Mouse (Mus musculus) ZHBTc4 (cell line): Measurements from ENCODE around the gene G3bp1.

Experiments used
- DNase-seq: peaks from one replicate; pipeline ENCODE4 v3.0.0-alpha.2; 2011; ENCODE audit warnings: low read depth, low spot score

G3bp1 gene

DNA sequence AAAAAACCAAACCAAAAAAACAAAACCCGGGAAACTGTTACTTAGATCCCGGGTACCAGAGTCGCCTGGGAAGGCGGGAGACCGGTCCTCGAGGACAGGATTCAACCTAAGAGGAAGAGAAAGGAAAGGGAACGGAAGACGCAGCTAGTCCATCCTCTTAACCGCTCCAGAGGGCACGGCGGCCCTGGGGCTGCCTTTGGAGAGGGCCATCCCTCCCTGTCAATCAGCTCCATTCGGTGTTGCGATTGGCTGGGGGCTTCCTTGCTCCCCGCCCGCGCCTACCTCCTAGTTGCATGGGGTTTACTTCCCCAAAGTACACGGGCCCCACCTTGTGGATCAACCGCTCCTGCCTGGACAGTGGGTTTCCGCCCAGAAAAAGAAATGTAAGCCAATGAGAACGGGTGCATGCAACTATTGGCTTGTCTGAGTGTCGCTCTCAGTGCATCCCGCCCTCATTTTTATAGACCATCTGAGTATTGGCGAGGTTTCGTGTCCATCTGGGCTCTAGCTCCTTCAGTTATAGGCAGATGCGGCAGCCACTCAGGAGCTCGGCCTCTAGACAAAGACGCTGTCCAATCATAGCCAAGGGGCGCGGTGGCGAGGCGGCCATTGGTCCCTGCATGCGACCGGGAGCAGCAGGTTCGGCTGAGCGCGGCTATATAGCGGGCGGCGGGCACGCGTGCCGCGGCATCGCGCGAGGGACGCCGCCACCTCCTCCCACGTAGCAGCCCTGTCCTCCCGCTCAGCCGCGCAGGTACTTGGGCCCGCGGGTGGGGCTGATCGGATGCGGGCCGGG, at the start of gene G3bp1:
Gene G3bp1 (plus strand): TSS at position 638 of the 796 bp plus-strand sequence.
- peak; percentile 100 for DNase-seq

GRCm38 (mm10) chr11:55422978-55423377, 46.5 kb upstream of the G3bp1 start, which contains the start of gene Sparc:
Gene Sparc (minus strand): TSS chr11:55423183.
- DNase-seq: no peak

GRCm38 (mm10) chr11:55423756-55424155, 45.7 kb upstream of the G3bp1 start:
- peak; percentile 74 for DNase-seq

GRCm38 (mm10) chr11:55424746-55425360, 44.6 kb upstream of the G3bp1 start:
- no peak for DNase-seq

DNA sequence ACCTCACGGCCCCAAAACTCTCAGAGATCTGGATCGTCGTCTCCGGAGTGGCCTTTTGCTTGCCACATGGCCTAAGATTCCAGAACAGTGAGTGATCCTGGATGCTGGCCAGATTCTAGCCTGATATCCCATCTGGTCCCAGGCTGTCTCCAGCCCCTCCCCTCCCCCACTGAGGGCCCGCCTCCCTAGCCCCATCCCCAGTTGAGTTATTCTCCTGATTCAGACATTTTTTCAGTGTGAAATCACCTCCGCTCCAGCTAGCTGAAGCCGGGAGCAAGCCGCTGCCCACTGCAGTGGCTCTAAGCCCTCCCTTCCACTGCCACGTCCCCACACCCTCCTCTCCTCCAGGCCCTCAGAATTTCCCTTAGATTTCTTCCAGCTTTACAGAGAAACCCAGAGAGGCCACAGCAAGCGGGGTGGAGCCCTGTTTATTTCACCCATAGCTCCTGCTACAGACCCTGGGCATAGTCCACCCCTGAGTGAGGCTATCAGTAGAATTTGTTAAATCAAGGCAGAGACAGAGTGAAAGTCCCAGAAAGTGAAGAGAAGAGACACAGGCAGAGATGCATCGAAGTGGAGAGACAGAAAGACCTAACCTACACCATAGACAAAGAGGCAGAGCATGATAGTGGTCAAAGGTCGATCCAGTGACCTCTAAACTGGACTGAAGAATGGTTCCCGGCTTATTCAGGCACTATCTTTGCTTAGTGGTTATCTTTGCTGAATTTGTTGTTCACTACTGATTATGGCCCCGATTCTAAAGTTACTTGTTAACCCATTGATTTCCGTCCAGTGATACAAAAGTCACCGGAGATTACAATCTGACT, 41.1 kb upstream of the G3bp1 start:
- DNase-seq: peak; percentile 71

DNA sequence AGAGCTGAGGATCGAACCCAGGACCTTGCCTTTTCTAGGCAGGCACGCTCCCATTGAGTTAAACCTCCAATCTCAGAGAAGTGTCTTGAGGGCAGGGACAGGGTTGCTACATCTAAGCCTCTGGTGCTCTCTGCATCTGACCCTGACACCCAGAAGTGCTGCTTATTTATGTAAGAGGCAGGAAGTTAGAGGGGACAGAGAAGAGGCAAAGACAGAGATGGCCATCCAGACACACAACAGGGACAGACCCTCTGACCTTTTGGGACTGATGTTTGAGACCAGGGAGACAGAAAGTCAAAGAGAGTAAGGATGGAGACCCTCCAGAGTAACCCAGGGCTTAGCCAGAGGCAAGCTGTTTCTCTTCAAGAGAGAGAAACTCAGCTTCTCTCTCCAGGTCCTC, 39.5 kb upstream of the G3bp1 start:
- DNase-seq: no peak

- DNase-seq: no peak
Observed at GRCm38 (mm10) chr11:55432981-55433380, 36.5 kb upstream of the G3bp1 start.

DNA sequence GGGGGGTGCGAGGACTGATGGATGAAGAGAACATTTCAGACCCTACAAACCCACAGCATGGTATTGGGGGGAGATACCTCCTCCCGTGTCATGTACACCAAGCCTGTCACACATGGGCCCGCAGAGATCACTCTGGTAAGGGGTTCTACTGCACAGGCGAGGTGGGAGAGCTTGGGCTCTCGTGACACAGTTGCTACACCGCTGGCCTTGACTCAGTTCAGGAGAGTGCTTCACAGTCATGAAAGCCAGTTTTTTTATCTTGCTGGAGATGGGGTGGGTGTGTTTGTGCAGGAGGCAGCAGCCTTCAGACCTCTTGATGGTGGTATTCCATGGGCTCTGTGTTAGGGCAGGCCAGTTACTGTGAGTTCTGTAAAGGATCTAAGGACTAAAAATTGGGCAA, 33.4 kb upstream of the G3bp1 start:
- no peak for DNase-seq

GRCm38 (mm10) chr11:55438031-55438430, 31.5 kb upstream of the G3bp1 start:
- no peak for DNase-seq

GRCm38 (mm10) chr11:55439718-55440117, 29.8 kb upstream of the G3bp1 start:
- no peak for DNase-seq

GRCm38 (mm10) chr11:55444772-55445171, 24.7 kb upstream of the G3bp1 start:
- peak; percentile 87 for DNase-seq

GRCm38 (mm10) chr11:55446579-55446978, 22.9 kb upstream of the G3bp1 start:
- peak; percentile 86 for DNase-seq

- no peak for DNase-seq
Observed at GRCm38 (mm10) chr11:55449531-55449930, 20.0 kb upstream of the G3bp1 start.

- no peak for DNase-seq
Observed at GRCm38 (mm10) chr11:55450311-55450710, 19.2 kb upstream of the G3bp1 start.

DNA sequence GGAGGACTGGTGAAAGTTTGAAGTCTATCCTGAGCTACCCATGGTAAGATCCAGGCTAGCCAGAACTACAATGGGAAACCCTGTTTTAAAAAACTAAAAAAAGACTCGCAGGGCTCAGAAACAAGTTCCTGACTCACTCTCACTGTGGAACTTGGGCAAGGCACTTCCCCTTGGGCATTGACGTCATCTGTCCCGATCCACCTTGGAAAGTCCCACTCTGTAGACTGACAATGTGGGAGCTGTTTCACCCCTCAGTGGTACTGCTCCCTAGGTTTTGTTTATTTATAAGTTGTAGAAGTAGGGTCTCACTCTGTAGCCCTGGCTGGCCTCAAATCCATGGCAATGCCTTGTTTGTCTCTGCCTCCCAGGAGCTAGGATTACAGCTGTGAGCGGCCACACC, 15.8 kb upstream of the G3bp1 start:
- no peak for DNase-seq

DNA sequence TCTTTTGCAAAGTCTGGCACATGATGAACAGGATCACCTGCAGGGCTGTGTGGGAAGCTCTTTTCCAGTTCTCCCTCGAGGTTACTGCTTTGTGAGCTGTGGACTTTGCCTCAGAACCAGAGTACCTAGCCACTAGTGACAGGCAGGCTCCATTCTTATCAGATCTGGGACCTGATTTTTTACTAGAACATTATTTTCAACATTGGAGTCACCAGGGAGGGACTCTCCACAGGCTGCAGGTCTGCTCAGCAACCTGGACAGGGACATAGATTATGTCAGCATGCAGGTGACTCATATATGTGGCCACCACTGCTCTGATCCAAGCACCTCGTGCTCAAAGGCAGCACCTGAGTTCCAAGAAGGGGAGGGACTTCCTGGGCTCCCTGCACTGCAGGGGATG, 14.3 kb upstream of the G3bp1 start:
- DNase-seq: no peak

- DNase-seq: no peak
Observed at GRCm38 (mm10) chr11:55458501-55458900, 11.0 kb upstream of the G3bp1 start.

DNA sequence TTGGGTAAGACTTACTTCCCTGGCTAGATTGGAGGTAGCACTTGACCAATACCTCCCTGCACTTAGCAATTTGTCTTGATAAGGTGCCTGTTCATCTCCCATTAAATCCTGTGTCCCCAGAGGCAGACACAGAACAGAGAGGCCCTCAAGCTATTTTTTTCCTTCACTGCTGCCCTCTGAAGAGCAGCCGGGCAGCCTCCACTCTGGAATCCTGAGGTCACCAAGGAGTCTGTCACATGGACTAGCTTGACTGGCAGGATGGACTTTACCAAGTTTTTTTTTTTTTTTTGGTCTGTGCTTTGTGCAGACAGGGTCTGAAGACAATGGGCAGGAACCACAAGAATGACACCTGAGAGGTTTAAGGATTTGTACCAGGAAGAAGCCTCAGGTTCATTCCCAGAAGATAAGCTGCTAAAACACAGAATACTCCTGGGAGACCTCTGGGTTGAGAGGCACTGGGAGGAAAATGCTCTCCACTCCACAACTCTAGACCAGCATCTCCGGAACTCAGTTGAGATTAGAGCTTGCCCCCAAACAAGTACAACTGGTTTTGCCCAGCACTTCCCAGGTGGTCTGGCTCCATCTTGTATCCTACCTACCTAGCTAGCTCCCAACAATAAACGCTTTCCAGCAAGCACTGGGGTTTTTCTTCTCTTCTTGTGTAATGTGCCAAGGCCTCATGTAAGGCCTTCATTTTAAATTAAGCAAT, 9.5 kb upstream of the G3bp1 start:
- no peak for DNase-seq

DNA sequence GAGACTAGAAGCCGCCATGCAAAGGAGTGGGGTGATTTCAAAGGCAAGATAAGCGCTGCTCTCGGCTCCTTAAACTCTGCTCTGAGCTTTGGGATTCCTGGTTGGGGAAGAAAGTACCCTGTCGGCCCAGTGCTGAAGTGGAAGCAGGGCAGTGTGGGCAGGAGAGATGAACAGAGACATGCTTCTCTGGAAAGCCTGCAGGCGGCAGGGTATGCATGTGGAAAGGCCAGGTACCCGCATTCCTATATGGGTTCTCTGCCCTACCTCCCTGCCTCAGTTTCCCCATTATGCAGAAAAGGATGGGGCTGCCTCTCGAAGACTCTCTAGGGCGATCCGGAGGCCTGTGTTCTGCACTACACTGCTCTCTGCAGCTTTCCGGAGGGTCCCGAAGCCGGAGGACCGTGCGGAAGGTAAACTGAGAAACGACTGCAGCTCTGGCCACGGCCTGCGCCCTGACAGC, 8.9 kb upstream of the G3bp1 start:
- peak; percentile 56 for DNase-seq

GRCm38 (mm10) chr11:55461019-55461645, 8.4 kb upstream of the G3bp1 start, which contains the start of gene Atox1:
Gene Atox1 (minus strand): TSS chr11:55461239.
- peak; percentile 99 for DNase-seq

GRCm38 (mm10) chr11:55462149-55462548, 7.3 kb upstream of the G3bp1 start:
- no peak for DNase-seq
